19 mouse cellular contexts compared by ENCODE assay signal in genomic region chr7:144775214-144775613, GRCm38 (mm10). TPM values are rescaled to one million over a fixed set of nuclear protein-coding genes. Genes with fewer than 3 reads are reported as not detected.
DNase-seq lines count a peak whose midpoint lies in the region; ATAC-seq and TF ChIP-seq lines count a peak whose summit lies in the region.
"Had no signal": no experiment of that assay in that cellular context is flagged by ENCODE, and none has a peak within 500 bp of the region (broad histone marks: within the 10 kb centered on the region; RNA-seq: fewer than 3 reads in every experiment).

No protein-coding gene starts in this region.

- no peaks in the 10 kb centered on the region for H3K36me3 ChIP-seq in intestine, embryonic 16.5 days (ENCODE audit: control insufficient read depth, insufficient read depth, low read length)
- no peaks in the 10 kb centered on the region for H3K36me3 ChIP-seq in intestine, postnatal 0 days (ENCODE audit: control insufficient read depth, insufficient read depth)
- H3K36me3 ChIP-seq in neural tube, embryonic 13.5 days: no peaks in the 10 kb centered on the region
- no peaks in the 10 kb centered on the region for H3K36me3 ChIP-seq in embryonic facial prominence, embryonic 14.5 days (ENCODE audit: control insufficient read depth, insufficient read depth, low read length)
- no peaks in the 10 kb centered on the region for H3K36me3 ChIP-seq in stomach, postnatal 0 days (ENCODE audit: control insufficient read depth, insufficient read depth, low read length)
- H3K36me3 ChIP-seq: hindbrain, embryonic 15.5 days; intestine, embryonic 15.5 days; kidney, embryonic 15.5 days; limb, embryonic 13.5 days; liver, embryonic 13.5 days; midbrain, embryonic 15.5 days had no signal

- no peak overlapping the region for H3K27ac ChIP-seq in intestine, embryonic 16.5 days (ENCODE audit: low read length)
- no peak overlapping the region for H3K27ac ChIP-seq in intestine, postnatal 0 days (ENCODE audit: low read depth, low read length)
- H3K27ac ChIP-seq in neural tube, embryonic 13.5 days (replicated peaks): no peak overlapping the region
- H3K27ac ChIP-seq in embryonic facial prominence, embryonic 14.5 days (replicated peaks; ENCODE audit: low read depth, low read length): no peak overlapping the region
- H3K27ac ChIP-seq in stomach, postnatal 0 days (replicated peaks): peak overlapping the region; percentile 49
- H3K27ac ChIP-seq: hindbrain, embryonic 15.5 days; intestine, embryonic 15.5 days; limb, embryonic 13.5 days; liver, embryonic 13.5 days; midbrain, embryonic 15.5 days had no signal

- peaks cover 15% of the 10 kb centered on the region for H3K4me1 ChIP-seq in intestine, embryonic 16.5 days (ENCODE audit: control insufficient read depth, insufficient read depth, low read length)
- H3K4me1 ChIP-seq in intestine, postnatal 0 days (replicated peaks; ENCODE audit: control insufficient read depth, insufficient read depth, low read length): no peaks in the 10 kb centered on the region
- no peaks in the 10 kb centered on the region; the same call in 1 of the 2 replicates for H3K4me1 ChIP-seq in neural tube, embryonic 13.5 days (replicated peaks)
- H3K4me1 ChIP-seq in embryonic facial prominence, embryonic 14.5 days (ENCODE audit: control insufficient read depth, insufficient read depth, low read length): peaks cover 3% of the 10 kb centered on the region; the same call in 1 of the 2 replicates
- peaks cover 5% of the 10 kb centered on the region; the same call in 1 of the 2 replicates for H3K4me1 ChIP-seq in stomach, postnatal 0 days (replicated peaks; ENCODE audit: control insufficient read depth, insufficient read depth)
- H3K4me1 ChIP-seq: hindbrain, embryonic 15.5 days had no signal

- no peak for DNase-seq in neural tube, embryonic 10.5 days (ENCODE audit: extremely low spot score, low spot score)
- DNase-seq in embryonic facial prominence, embryonic 14.5 days (ENCODE audit: low spot score): no peak
- DNase-seq in stomach, postnatal 0 days (ENCODE audit: low spot score): peak; percentile 49
- DNase-seq in ovary, postnatal 36 days (ENCODE audit: low spot score): no peak
- DNase-seq: adrenal gland, adult 8-10 months; heart, postnatal 14 days; layer of hippocampus, postnatal 36 days; liver, embryonic 13.5 days; retina, postnatal 1 day; thymus, postnatal 4 days had no signal

- no peak for TF ChIP-seq EP300 in stomach, postnatal 0 days (optimal IDR thresholded peaks at IDR 0.05)

- no peak for TF ChIP-seq CTCF in intestine, postnatal 0 days (IDR thresholded peaks at IDR 0.05; ENCODE audit: low read depth)
- no peak for TF ChIP-seq CTCF in stomach, postnatal 0 days (IDR thresholded peaks at IDR 0.05; ENCODE audit: low read depth)

- H3K9ac ChIP-seq in intestine, embryonic 16.5 days (ENCODE audit: low read depth, low read length): no peak overlapping the region
- H3K9ac ChIP-seq in intestine, postnatal 0 days (ENCODE audit: low read depth, low read length): no peak overlapping the region
- 0 out of 2 replicates have a peak overlapping the region, but pooled peaks have one; percentile 5 for H3K9ac ChIP-seq in neural tube, embryonic 13.5 days
- 0 out of 2 replicates have a peak overlapping the region, but pooled peaks have one; percentile 3 for H3K9ac ChIP-seq in embryonic facial prominence, embryonic 14.5 days (ENCODE audit: low read depth, low read length)
- no peak overlapping the region for H3K9ac ChIP-seq in stomach, postnatal 0 days (ENCODE audit: low read length)
- H3K9ac ChIP-seq: hindbrain, embryonic 15.5 days; intestine, embryonic 15.5 days; kidney, embryonic 15.5 days; limb, embryonic 13.5 days; liver, embryonic 13.5 days; midbrain, embryonic 15.5 days had no signal

- H3K4me2 ChIP-seq in intestine, embryonic 16.5 days (ENCODE audit: low read depth, low read length): no peak overlapping the region
- H3K4me2 ChIP-seq in intestine, postnatal 0 days (replicated peaks; ENCODE audit: low read depth): no peak overlapping the region
- H3K4me2 ChIP-seq in neural tube, embryonic 13.5 days: no peak overlapping the region
- H3K4me2 ChIP-seq in embryonic facial prominence, embryonic 14.5 days (ENCODE audit: low read depth, low read length): no peak overlapping the region
- H3K4me2 ChIP-seq in stomach, postnatal 0 days (replicated peaks; ENCODE audit: low read depth): no peak overlapping the region
- H3K4me2 ChIP-seq: heart, embryonic 11.5 days; hindbrain, embryonic 15.5 days; intestine, embryonic 15.5 days; kidney, embryonic 15.5 days; limb, embryonic 13.5 days; liver, embryonic 13.5 days; midbrain, embryonic 15.5 days had no signal

- peak; percentile 34; the same call in 1 of the 2 replicates for ATAC-seq in intestine, embryonic 16.5 days
- no peak for ATAC-seq in intestine, postnatal 0 days
- ATAC-seq in neural tube, embryonic 13.5 days (ENCODE audit: low read depth): no peak
- ATAC-seq in embryonic facial prominence, embryonic 14.5 days (ENCODE audit: low read depth): no peak
- peak; percentile 46 for ATAC-seq in stomach, postnatal 0 days (ENCODE audit: low FRiP score, low TSS enrichment)

- no peaks in the 10 kb centered on the region for H3K9me3 ChIP-seq in intestine, embryonic 16.5 days (ENCODE audit: control insufficient read depth, low read length)
- H3K9me3 ChIP-seq in intestine, postnatal 0 days (ENCODE audit: control insufficient read depth): no peaks in the 10 kb centered on the region
- no peaks in the 10 kb centered on the region for H3K9me3 ChIP-seq in neural tube, embryonic 13.5 days
- H3K9me3 ChIP-seq in embryonic facial prominence, embryonic 14.5 days (ENCODE audit: control insufficient read depth, low read length): no peaks in the 10 kb centered on the region
- H3K9me3 ChIP-seq in stomach, postnatal 0 days (ENCODE audit: control insufficient read depth, low read length): no peaks in the 10 kb centered on the region
- H3K9me3 ChIP-seq: hindbrain, embryonic 15.5 days; intestine, embryonic 15.5 days; kidney, embryonic 15.5 days; limb, embryonic 13.5 days; liver, embryonic 13.5 days; midbrain, embryonic 15.5 days had no signal

- 63% methylated on average over 3 of the region's 3 CpGs for WGBS in intestine, embryonic 16.5 days
- WGBS in intestine, postnatal 0 days: 67% methylated on average over 3 of the region's 3 CpGs
- 74% methylated on average over 3 of the region's 3 CpGs for WGBS in neural tube, embryonic 13.5 days
- 68% methylated on average over 3 of the region's 3 CpGs for WGBS in embryonic facial prominence, embryonic 14.5 days
- 49% methylated on average over 3 of the region's 3 CpGs for WGBS in stomach, postnatal 0 days

- no peak overlapping the region for H3K4me3 ChIP-seq in intestine, embryonic 16.5 days (ENCODE audit: low read length)
- H3K4me3 ChIP-seq in intestine, postnatal 0 days (ENCODE audit: low read depth, low read length): no peak overlapping the region
- no peak overlapping the region for H3K4me3 ChIP-seq in neural tube, embryonic 13.5 days
- H3K4me3 ChIP-seq in embryonic facial prominence, embryonic 14.5 days (ENCODE audit: low read depth, low read length): no peak overlapping the region
- no peak overlapping the region for H3K4me3 ChIP-seq in stomach, postnatal 0 days (ENCODE audit: low read depth, low read length)
- H3K4me3 ChIP-seq: hindbrain, embryonic 15.5 days; intestine, embryonic 15.5 days; kidney, embryonic 15.5 days; limb, embryonic 13.5 days; liver, embryonic 13.5 days; midbrain, embryonic 15.5 days had no signal

- H3K27me3 ChIP-seq in intestine, embryonic 16.5 days (replicated peaks; ENCODE audit: control insufficient read depth, insufficient read depth, low read length): no peaks in the 10 kb centered on the region
- no peaks in the 10 kb centered on the region for H3K27me3 ChIP-seq in intestine, postnatal 0 days (replicated peaks; ENCODE audit: control insufficient read depth, insufficient read depth, low read length)
- H3K27me3 ChIP-seq in neural tube, embryonic 13.5 days: peaks cover 4% of the 10 kb centered on the region; the same call in 1 of the 2 replicates
- H3K27me3 ChIP-seq in embryonic facial prominence, embryonic 14.5 days (replicated peaks; ENCODE audit: control insufficient read depth, insufficient read depth, low read length): no peaks in the 10 kb centered on the region
- no peaks in the 10 kb centered on the region for H3K27me3 ChIP-seq in stomach, postnatal 0 days (ENCODE audit: control insufficient read depth, insufficient read depth, low read length)
- H3K27me3 ChIP-seq: intestine, embryonic 15.5 days; midbrain, embryonic 15.5 days had no signal

RNA-seq across cellular contexts. Expression of gene Ano1, which starts 23.4 kb away (rescaled TPM):
- polyA plus RNA-seq in intestine, embryonic 16.5 days (2015; fragmentation: Nextera tagmentation; extraction: Ambion mirVana): 19.9 and 20.3 TPM in 2 replicates
- 9.0 and 9.3 TPM in 2 replicates for polyA plus RNA-seq in intestine, postnatal 0 days (2015; fragmentation: Nextera tagmentation; extraction: Ambion mirVana)
- polyA plus RNA-seq in neural tube, embryonic 13.5 days (2015; fragmentation: Nextera tagmentation; extraction: Ambion mirVana): 3.7 and 3.8 TPM in 2 replicates
- 20.8 and 22.2 TPM in 2 replicates for polyA plus RNA-seq in embryonic facial prominence, embryonic 14.5 days (2014; fragmentation: Nextera tagmentation; extraction: Ambion mirVana)
- polyA plus RNA-seq in stomach, postnatal 0 days (2015; fragmentation: Nextera tagmentation; extraction: Ambion mirVana): 32.4 and 41.6 TPM in 2 replicates

Comparison
In these comparisons a context has a peak if more than half of its experiments do, and no peak if none do; other contexts are left out.
1. ATAC-seq: peak in intestine, embryonic 16.5 days (single experiment) and stomach, postnatal 0 days (single experiment); none in intestine, postnatal 0 days (single experiment), neural tube, embryonic 13.5 days (single experiment) and embryonic facial prominence, embryonic 14.5 days (single experiment).
2. H3K9ac ChIP-seq: peak in neural tube, embryonic 13.5 days (single experiment) and embryonic facial prominence, embryonic 14.5 days (single experiment); none in intestine, embryonic 16.5 days (single experiment), intestine, postnatal 0 days (single experiment) and stomach, postnatal 0 days (single experiment).